Mouse (Mus musculus): ENCODE measurements around the gene Myh13. TPM values are rescaled to one million over a fixed set of nuclear protein-coding genes. Genes with fewer than 3 reads are reported as not detected.

The Myh13 gene
- polyA plus RNA-seq (2012; rRNA removed): not detected in 2 replicates

DNA sequence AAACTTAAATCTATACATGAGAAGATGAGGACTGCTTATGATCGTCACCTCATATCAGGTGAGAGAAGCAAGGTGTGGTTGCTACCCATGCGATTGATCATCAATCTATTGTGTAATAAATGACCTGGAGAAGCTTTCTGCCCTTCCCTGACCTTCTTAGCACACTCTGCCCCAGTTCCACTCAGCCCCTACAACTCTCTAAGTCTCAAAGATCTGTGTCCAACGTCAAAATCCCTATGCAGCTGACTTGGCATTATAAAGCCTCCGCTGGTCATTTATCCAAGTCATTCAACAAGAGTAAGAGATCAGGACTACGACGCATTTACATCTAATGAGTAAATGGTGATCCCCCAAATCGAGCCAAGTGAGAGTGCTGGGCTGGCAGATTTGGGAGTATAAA, at the start of gene Myh13:
TSS of gene Myh13 (plus strand) at position 301 of the 400 bp plus-strand sequence.

DNA sequence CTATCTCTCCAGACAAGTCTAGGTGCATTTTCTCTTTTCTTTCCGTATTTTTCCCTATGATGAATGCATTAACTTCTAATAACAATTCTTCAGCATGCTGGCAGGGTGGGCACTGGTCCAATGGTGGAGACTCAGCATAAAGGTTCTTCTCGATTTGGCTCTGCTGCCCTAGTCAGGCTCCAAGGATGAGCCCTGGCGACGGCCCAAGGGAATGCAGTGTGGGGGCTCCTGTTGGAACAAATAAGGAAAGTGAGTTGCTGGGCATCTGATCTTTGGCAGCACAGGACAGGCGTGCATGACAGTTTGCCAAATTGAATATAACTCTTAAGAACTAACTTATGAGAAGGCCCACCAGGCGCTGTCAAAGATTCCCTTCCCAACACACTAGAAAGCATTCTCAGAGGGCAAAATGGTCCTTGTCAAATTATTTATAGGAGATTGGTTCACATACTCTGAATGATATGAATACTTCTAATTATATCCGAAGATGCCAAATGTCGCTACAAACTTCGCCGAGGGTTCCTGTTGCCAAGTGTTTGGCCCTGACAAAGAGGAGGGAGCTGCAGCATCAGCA, 44.8 kb upstream of the Myh13 start, which contains the start of gene Myh8:
TSS of gene Myh8 (plus strand) at position 524 of the 574 bp plus-strand sequence.

Other genes starting within 250 kb of the Myh13 start
- not detected in 2 replicates for gene Myh3, start 243.4 kb upstream of the Myh13 start, polyA plus RNA-seq (2012; rRNA removed)
- gene Myh2, start 150.6 kb upstream of the Myh13 start, polyA plus RNA-seq (2012; rRNA removed): 0.02 TPM in 1 of 2 replicates, not detected in the other
- not detected in 2 replicates for gene Myh1, start 121.6 kb upstream of the Myh13 start, polyA plus RNA-seq (2012; rRNA removed)
- not detected in 2 replicates for gene Myh4, start 83.6 kb upstream of the Myh13 start, polyA plus RNA-seq (2012; rRNA removed)
- not detected in 2 replicates for gene Myh8, start 44.5 kb upstream of the Myh13 start, polyA plus RNA-seq (2012; rRNA removed)
- 15.2 and 15.6 TPM in 2 replicates for gene Gas7, start 133.8 kb downstream of the Myh13 start, polyA plus RNA-seq (2012; rRNA removed)